Mouse (Mus musculus): Measurements from ENCODE around the gene Slc4a5. TPM values are rescaled to one million over a fixed set of nuclear protein-coding genes. Genes with fewer than 3 reads are reported as not detected.

Gene Slc4a5
- total RNA-seq, 2 experiments from 2014 or later, result 1.1 TPM

GRCm38 (mm10) chr6:83211526-83211925 lies 8.1 kb upstream of the Slc4a5 start:
- intact Hi-C loops (cut with DNase I), result loop anchor here (5.0 kb wide), 1 partner anchor 116 kb away; the partner anchor contains the start of genes Mob1a and Mthfd2

DNA sequence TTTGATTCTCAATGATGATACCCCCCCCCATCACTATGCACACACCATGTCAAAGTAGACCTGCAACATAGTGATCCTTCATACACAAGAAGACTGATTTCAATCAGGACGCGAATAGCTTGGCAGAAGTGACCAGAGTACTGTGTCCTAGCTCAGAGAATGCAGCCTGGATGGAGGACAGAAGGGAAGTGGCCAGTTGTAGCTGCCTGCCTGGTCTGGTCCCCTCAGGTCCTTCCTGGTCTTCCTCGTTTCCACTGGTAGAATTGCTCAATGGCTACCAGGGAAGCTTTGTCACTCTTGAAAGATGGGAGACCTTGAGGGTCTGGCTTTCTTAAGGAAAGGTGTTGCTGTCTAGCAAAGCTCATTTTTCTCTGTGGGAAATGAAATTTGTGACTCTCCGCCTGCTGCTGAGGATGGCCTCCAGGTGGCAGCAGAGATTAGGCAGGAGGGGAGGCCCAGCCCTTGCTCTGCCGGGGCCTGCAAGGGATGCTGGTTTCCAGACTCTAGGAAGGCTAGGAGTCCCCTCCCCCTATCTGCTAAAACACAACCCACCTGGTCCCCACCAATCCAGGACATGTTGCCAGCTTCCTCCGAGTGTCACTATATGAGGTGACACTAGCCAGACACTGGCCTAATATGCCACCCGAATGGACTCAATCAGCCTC lies 4.5 kb upstream of the Slc4a5 start:
- intact Hi-C loops (cut with DNase I), result loop anchor here (2.0 to 5.0 kb wide), 2 partner anchors 52 to 134 kb away; partner anchors contain the start of gene Bola3
- peak; percentile 69 to 78 for DNase-seq (ENCODE audit: low spot score in 2 of 2)

More at GRCm38 (mm10) chr6:83211526-83211925, 8.1 kb upstream of the Slc4a5 start:
- DNase-seq (ENCODE audit: low spot score in 2 of 2), result no peak

DNA sequence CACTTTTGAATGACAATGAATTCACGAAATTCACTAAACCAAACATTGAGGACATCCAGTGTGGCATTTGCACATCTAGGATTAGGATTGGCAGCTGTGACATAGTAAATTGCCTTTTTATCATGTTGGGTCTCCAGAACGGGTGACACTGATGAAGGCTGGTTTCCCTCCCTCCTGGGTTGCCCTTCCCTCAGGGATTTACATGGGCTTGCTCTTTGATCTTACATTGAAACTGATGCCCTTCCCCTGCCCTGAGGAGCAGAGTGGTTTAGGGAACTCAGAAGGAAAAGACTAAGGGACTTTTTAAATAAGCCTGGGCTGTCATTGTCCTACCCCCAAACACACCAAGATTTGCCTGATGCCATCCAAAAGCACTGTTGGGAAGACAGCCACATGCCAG lies 11.9 kb downstream of the Slc4a5 start:
- intact Hi-C loops (cut with DNase I), result no loop called here

DNA sequence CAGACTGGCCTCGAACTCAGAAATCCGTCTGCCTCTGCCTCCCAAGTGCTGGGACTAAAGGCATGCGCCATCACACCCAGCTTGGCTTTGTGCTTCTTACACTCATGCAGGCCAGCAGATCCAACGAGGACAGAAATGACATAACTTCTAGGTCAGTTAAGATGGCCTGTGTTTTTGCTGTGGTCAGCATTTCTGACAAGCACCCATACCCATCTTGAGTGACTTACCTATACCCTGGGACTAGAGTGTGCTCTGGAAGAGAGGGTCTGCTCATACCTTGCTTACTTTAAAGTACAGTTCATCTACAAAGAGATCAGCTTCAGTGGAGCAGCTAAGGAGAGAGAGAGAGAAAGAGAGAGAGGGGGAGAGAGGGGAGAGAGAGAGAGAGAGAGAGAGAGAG lies 13.7 kb downstream of the Slc4a5 start:
- no peak for DNase-seq (ENCODE audit: low spot score in 2 of 2)
- intact Hi-C loops (cut with DNase I), result no loop called here

More for the DNA sequence above, 11.9 kb downstream of the Slc4a5 start:
- no peak for DNase-seq (ENCODE audit: low spot score in 2 of 2)

GRCm38 (mm10) chr6:83234280-83234741 lies 14.7 kb downstream of the Slc4a5 start:
- intact Hi-C loops (cut with DNase I), result no loop called here
- no peak for DNase-seq (ENCODE audit: low spot score in 2 of 2)

DNA sequence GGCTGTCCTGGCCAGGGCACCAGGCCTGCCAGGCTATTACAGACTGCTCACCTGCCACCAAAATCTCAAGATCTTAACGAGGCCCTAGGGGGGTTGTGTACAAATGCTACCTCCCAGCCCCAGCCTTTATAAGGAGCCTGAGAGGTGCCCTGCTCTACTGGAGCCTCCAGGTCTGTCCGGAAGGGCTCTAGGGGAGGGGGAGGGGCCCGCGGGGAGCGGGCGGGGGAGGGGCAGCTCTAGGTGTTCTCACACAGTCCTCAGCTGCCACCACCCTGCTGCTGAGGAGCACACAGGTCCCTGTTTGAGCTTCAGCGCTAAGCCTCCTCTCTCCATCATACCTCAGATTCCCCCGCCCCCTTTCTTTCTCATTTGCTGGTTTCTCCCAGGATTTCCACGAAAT lies 17.5 kb downstream of the Slc4a5 start:
- no peak for DNase-seq (ENCODE audit: low spot score in 2 of 2)
- intact Hi-C loops (cut with DNase I), result no loop called here

GRCm38 (mm10) chr6:83244422-83245061 lies 24.9 kb downstream of the Slc4a5 start:
- no peak for DNase-seq (ENCODE audit: low spot score in 2 of 2)
- intact Hi-C loops (cut with DNase I), result no loop called here

DNA sequence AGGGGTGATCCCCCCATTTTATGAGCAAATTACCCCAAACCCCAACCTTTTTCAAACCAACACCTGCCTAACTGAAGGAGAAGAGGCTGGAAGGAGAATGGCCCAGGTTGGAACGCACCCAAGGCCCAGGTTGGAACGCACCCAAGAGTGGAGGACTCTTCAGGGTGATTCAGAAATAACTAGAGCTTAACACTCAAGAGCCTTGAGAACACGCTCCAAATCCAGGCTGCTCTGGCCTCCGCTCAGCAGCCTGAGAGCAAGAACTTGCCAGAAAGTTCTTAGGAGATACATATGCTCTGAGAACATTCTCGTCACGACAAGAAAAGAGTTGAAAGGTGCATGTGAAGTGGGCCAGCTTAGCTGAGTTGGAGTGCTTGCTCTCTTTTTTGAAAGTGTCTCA lies 25.5 kb downstream of the Slc4a5 start:
- intact Hi-C loops (cut with DNase I), result no loop called here
- DNase-seq (ENCODE audit: low spot score in 2 of 2), result peak; percentile 30 to 53

DNA sequence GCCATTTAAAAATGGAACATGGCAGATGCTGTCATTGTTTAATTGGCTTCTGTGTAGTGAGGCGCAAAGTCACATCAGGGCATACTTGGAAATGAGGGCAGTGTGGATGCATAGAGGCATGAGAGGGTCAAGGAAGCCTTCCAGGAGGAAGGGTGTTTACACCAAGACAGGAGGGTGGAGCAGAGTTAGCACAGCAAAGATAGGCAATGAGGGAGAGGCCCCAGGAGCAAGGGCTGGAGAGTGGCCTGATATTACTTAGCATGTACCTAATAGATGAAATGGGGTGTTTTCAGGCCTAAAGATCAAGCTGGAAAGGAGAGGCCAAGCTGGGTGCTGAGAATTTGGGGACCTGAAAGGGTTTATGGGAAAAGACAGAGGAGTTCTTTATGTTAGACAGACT lies 26.4 kb downstream of the Slc4a5 start:
- intact Hi-C loops (cut with DNase I), result no loop called here

GRCm38 (mm10) chr6:83246750-83247149 lies 27.1 kb downstream of the Slc4a5 start:
- no peak for DNase-seq (ENCODE audit: low spot score in 2 of 2)
- intact Hi-C loops (cut with DNase I), result no loop called here

More for the DNA sequence above, 26.4 kb downstream of the Slc4a5 start:
- DNase-seq (ENCODE audit: low spot score in 2 of 2), result no peak

DNA sequence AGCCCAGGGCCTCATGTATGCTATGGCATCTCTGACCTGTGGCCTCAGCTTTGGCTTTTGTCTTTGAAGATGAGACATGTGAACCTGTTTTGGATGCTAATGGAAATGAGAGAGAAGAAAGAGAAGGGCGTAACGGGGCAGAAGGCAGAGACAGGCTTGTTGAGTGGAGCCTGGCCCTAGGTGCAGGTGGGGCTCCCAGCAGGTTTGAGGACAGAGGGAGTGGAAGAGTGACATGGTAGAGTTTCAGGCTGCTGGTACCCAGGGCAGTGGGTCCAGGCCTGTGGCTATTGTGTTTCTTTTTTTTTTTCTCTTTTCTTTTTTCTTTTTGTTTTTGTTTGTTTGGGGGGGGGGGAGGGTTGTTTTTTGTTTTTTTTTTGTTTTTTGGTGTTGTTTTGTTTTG lies 27.5 kb downstream of the Slc4a5 start:
- no peak for DNase-seq (ENCODE audit: low spot score in 2 of 2)
- intact Hi-C loops (cut with DNase I), result no loop called here

- intact Hi-C loops (cut with DNase I), result no loop called here
- DNase-seq (ENCODE audit: low spot score in 2 of 2), result no peak
Measured at GRCm38 (mm10) chr6:83254242-83254641, 34.6 kb downstream of the Slc4a5 start.

- DNase-seq (ENCODE audit: low spot score in 2 of 2), result no peak
- intact Hi-C loops (cut with DNase I), result no loop called here
Measured at GRCm38 (mm10) chr6:83264516-83264915, 44.9 kb downstream of the Slc4a5 start.

DNA sequence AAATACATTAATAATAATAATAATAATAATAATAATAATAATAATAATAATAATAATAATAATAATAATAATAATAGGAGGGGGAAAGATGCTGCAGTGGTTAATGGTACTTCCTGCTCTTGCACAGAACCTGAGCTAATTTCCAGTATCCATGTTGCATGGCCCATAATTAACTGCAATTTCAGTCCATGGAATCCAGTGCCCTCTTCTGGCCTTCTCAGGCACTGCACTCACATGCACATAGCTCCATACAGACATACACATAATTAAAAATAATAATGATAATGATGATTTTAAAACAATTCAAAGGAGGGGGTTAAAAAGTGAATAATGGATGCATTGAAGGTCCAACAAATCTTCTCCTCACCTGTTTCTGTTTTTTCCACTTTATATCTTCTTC lies 45.6 kb downstream of the Slc4a5 start:
- intact Hi-C loops (cut with DNase I), result loop anchor here (5.0 kb wide), 1 partner anchor 48 kb away; the partner anchor contains the start of gene Slc4a5
- peak in 1 of 2 experiments; percentile 26 for DNase-seq (ENCODE audit: low spot score in 2 of 2)

DNA sequence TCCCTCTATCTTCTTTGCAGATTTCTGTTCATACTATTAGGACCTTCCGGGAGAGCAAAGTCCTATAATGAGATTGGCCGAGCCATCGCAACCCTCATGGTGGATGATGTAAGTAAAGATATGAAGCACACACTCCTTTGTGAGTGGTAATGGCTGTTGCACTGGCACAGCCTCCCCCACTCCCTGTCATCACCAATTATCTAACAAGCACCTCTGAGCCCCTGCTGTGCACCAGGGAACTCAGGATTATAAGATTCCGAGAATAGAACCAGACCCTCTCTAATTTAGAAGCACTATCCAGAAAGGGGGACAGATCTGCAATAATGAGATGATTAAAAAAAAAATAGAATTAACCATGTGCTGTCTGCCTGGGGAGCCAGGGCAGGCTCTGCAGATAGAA lies 46.0 kb downstream of the Slc4a5 start:
- intact Hi-C loops (cut with DNase I), result loop anchor here (5.0 kb wide), 1 partner anchor 48 kb away; the partner anchor contains the start of gene Slc4a5
- no peak for DNase-seq (ENCODE audit: low spot score in 2 of 2)

DNA sequence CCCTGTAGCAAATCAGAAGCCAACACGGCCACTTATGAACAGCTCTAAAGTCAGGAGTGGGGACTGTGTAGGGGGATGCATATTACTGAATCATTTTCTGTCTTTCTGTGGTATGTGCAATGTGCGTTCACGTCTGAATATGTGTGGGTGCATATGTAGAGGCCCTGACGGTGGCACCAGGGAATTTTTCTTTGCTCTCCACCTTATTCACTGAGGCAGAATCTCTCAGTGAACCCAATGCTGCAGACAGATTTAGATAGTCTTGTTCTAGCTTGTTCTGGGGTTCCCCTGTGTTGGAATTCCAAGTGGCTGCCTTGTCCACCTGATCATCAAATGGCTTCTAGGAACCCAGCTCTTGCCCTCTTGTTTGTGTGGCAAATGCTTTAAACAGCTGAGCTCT lies 48.0 kb downstream of the Slc4a5 start:
- intact Hi-C loops (cut with DNase I), result loop anchor here (5.0 kb wide), 1 partner anchor 50 kb away; the partner anchor contains the start of gene Slc4a5
- DNase-seq (ENCODE audit: low spot score in 2 of 2), result peak; percentile 6 to 25

GRCm38 (mm10) chr6:83268144-83269010 lies 48.7 kb downstream of the Slc4a5 start:
- intact Hi-C loops (cut with DNase I), result loop anchor here (5.0 kb wide), 1 partner anchor 51 kb away; the partner anchor contains the start of gene Slc4a5
- peak; percentile 81 to 96 for DNase-seq (ENCODE audit: low spot score in 2 of 2)

DNA sequence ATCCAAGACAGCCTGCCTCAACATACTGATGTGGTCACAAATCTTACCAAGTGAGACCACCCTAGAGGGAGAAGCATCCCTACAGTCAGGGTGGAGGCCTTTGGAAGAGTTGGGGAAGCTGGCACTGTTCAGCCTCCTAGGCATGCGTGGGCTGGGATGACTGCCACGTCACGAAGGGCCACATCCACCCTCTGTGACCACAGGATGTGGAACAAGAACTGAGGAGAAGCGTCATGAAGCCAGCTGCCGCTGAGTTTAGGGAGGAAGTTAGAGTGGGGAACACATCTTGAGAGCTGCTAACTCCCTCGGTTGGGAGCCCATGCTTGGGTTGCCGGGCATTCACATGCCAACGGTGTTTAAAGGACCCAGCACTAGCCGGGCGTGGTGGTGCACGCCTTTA lies 54.1 kb downstream of the Slc4a5 start:
- DNase-seq (ENCODE audit: low spot score in 2 of 2), result no peak
- intact Hi-C loops (cut with DNase I), result no loop called here

- intact Hi-C loops (cut with DNase I), result no loop called here
- no peak for DNase-seq (ENCODE audit: low spot score in 2 of 2)
Measured at GRCm38 (mm10) chr6:83277151-83277550, 57.5 kb downstream of the Slc4a5 start.

DNA sequence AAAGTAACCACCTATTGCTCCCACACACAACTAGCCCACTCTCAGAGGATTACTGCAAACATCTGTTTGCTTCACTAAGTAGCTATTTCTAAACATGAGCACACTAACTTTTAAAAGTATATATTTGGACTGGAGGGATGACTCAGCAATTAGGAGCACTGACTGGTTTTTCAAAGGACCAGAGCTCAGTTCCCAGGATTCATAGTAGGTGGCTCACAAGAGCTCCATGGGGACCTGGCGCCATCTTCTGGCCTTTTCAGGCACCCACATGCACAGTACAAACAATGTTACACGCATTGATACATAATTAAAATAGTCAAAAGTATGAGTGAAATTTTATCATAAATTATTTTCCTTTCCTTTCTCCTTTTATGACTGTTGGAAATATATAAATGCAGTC lies 59.3 kb downstream of the Slc4a5 start:
- no peak for DNase-seq (ENCODE audit: low spot score in 2 of 2)
- intact Hi-C loops (cut with DNase I), result no loop called here

Data from left cerebral cortex, postnatal 14 days (tissue).